Mouse (Mus musculus) CH12.LX (cell line): ENCODE measurements around the gene Cactin. TPM values are rescaled to one million over a fixed set of nuclear protein-coding genes. Genes with fewer than 3 reads are reported as not detected.

Experiments used
- DNase-seq: peaks from one replicate; pipeline ENCODE4 v3.0.0-alpha.2; 2013; ENCODE audit errors: extremely low read depth
- H3K27ac ChIP-seq: 2 replicates; pipeline ENCODE4 v1.5.1; 2012; ENCODE audit warnings: low read depth, mild to moderate bottlenecking, control low read depth, moderate library complexity; ENCODE audit not compliant: insufficient read depth
- H3K27me3 ChIP-seq: replicated peaks from 2 replicates; pipeline ENCODE3; 2012; ENCODE audit warnings: inconsistent platforms
- H3K36me3 ChIP-seq, 2 experiments: replicated peaks in 1 of 2; 2 replicates each; pipeline versions ENCODE3 to v1.6.1; 2012; ENCODE audit warnings: inconsistent platforms in 1 of 2, low read length in 1 of 2, mild to moderate bottlenecking in 1 of 2, mixed read lengths in 1 of 2, moderate library complexity in 1 of 2; ENCODE audit not compliant: control insufficient read depth in 1 of 2, insufficient read depth in 1 of 2
- H3K4me1 ChIP-seq, 2 experiments: 2 replicates each; pipeline ENCODE4 v1.6.1; 2012; ENCODE audit warnings: inconsistent platforms in 1 of 2, moderate library complexity in 1 of 2; ENCODE audit not compliant: insufficient read depth in 2 of 2, control insufficient read depth in 1 of 2
- H3K4me2 ChIP-seq: 2 replicates; pipeline ENCODE4 v1.6.1; 2012; ENCODE audit warnings: low read depth, mild to moderate bottlenecking, control low read depth; ENCODE audit not compliant: poor library complexity, insufficient read depth, severe bottlenecking
- H3K4me3 ChIP-seq, 3 experiments: fragments of 150-350 bp in 1 of 3; sonication (generic) in 1 of 3; replicated peaks in 1 of 3; 2 replicates each; pipeline versions ENCODE3 to v1.5.1; 2011 to 2012; ENCODE audit warnings: low read depth in 2 of 3, low read length in 2 of 3, mild to moderate bottlenecking in 2 of 3, moderate library complexity in 2 of 3, control low read depth in 1 of 3, improper control_type of control experiment in 1 of 3, inconsistent platforms in 1 of 3, mixed read lengths in 1 of 3; ENCODE audit not compliant: poor library complexity in 1 of 3
- H3K79me2 ChIP-seq: replicated peaks from 2 replicates; pipeline ENCODE4 v1.6.1; 2012; ENCODE audit warnings: mild to moderate bottlenecking, moderate library complexity; ENCODE audit not compliant: control insufficient read depth, poor library complexity, insufficient read depth, severe bottlenecking; ENCODE audit errors: extremely low read depth
- H3K9ac ChIP-seq: 2 replicates; pipeline ENCODE4 v1.6.1; 2012; ENCODE audit warnings: low read depth, mild to moderate bottlenecking, control low read depth, moderate library complexity; ENCODE audit not compliant: insufficient read depth
- H3K9me3 ChIP-seq: replicated peaks from 2 replicates; pipeline ENCODE3; 2012; ENCODE audit warnings: low read length, inconsistent platforms, mixed read lengths
- ETS1 ChIP-seq: conservative IDR thresholded peaks from 2 replicates; pipeline ENCODE4 v1.6.1; 2012; ENCODE audit warnings: low read depth, mild to moderate bottlenecking, inconsistent platforms, low read length, improper control_type of control experiment, moderate library complexity
- HCFC1 ChIP-seq: IDR thresholded peaks from 2 replicates; pipeline ENCODE4 v1.6.1; 2012; ENCODE audit warnings: low read depth, mild to moderate bottlenecking, inconsistent platforms, low read length, improper control_type of control experiment
- IRF4 ChIP-seq: IDR thresholded peaks from 2 replicates; pipeline ENCODE4 v1.6.1; 2014; ENCODE audit warnings: low read depth, mild to moderate bottlenecking, inconsistent platforms, low read length, improper control_type of control experiment
- JUN ChIP-seq: IDR thresholded peaks from 2 replicates; pipeline ENCODE4 v1.6.1; 2011; ENCODE audit warnings: low read depth, mild to moderate bottlenecking, low read length, improper control_type of control experiment, moderate library complexity; ENCODE audit not compliant: insufficient read depth
- JUND ChIP-seq: conservative IDR thresholded peaks from 2 replicates; pipeline ENCODE4 v1.6.1; 2011; ENCODE audit warnings: low read depth, low read length, improper control_type of control experiment
- MAX ChIP-seq: IDR thresholded peaks from 2 replicates; pipeline ENCODE4 v1.6.1; 2011; ENCODE audit warnings: low read length, improper control_type of control experiment
- MAZ ChIP-seq: IDR thresholded peaks from 2 replicates; pipeline ENCODE4 v1.6.1; 2012; ENCODE audit warnings: low read depth, mild to moderate bottlenecking, inconsistent platforms, low read length, improper control_type of control experiment, moderate library complexity
- MYC ChIP-seq: IDR thresholded peaks from 2 replicates; pipeline ENCODE4 v1.6.1; 2011; ENCODE audit warnings: low read depth, mild to moderate bottlenecking, improper control_type of control experiment, low read length
- POLR2A ChIP-seq: IDR thresholded peaks from 2 replicates; pipeline ENCODE4 v1.6.1; 2011; ENCODE audit warnings: low read depth, mild to moderate bottlenecking, improper control_type of control experiment, low read length
- POLR2AphosphoS2 ChIP-seq: IDR thresholded peaks from 2 replicates; pipeline ENCODE4 v1.6.1; 2011; ENCODE audit warnings: low read depth, low read length, improper control_type of control experiment
- RAD21 ChIP-seq: IDR thresholded peaks from 2 replicates; pipeline ENCODE4 v1.6.1; 2011; ENCODE audit warnings: low read depth, mild to moderate bottlenecking, low read length, improper control_type of control experiment, moderate library complexity
- SMC3 ChIP-seq: IDR thresholded peaks from 2 replicates; pipeline ENCODE4 v1.6.1; 2011; ENCODE audit warnings: low read depth, low read length, improper control_type of control experiment
- TCF12 ChIP-seq: IDR thresholded peaks from 2 replicates; pipeline ENCODE4 v1.6.1; 2014; ENCODE audit warnings: low read depth, mild to moderate bottlenecking, inconsistent platforms, low read length, improper control_type of control experiment
- UBTF ChIP-seq: IDR thresholded peaks from 2 replicates; pipeline ENCODE4 v1.6.1; 2012; ENCODE audit warnings: low read depth, mild to moderate bottlenecking, inconsistent platforms, low read length, improper control_type of control experiment, moderate library complexity
- USF1 ChIP-seq: IDR thresholded peaks from 2 replicates; pipeline ENCODE4 v1.6.1; 2014; ENCODE audit warnings: low read depth, mild to moderate bottlenecking, inconsistent platforms, low read length, improper control_type of control experiment
- ZKSCAN1 ChIP-seq: IDR thresholded peaks from 2 replicates; pipeline ENCODE4 v1.6.1; 2012; ENCODE audit warnings: low read depth, inconsistent platforms, low read length, improper control_type of control experiment, borderline replicate concordance
- dilution Hi-C: fragments of 300-500 bp; cut with MboI; formaldehyde crosslinking; loops from 2 replicates; pipeline ENCODE4 v1.14.3; 2020; ENCODE audit warnings: low sequenced_read_pairs; ENCODE audit not compliant: extremely low pct_unique_long_range_greater_than_20kb, extremely low pct_ligation_motif_present
- in situ Hi-C: fragments of 300-500 bp; cut with MboI; formaldehyde crosslinking; loops from 3 replicates; pipeline ENCODE4 v1.14.3; 2019; ENCODE audit warnings: low sequenced_read_pairs, low pct_ligation_motif_present, low pct_unique_long_range_greater_than_20kb, mixed read lengths
- polyA plus RNA-seq: library from polyadenylated mRNA; unstranded; fragments of >175 nt; gene quantifications from 2 replicates; pipeline ENCODE4 v1.2.1, GENCODE M21; 2012; ENCODE audit warnings: low read depth; ENCODE audit not compliant: insufficient read length
- total RNA-seq, 2 experiments: library from RNA; depleted of rRNA; stranded (reverse); fragments of 300-350 nt in 1 of 2; fragments of >200 nt in 1 of 2; gene quantifications; 2 replicates each; pipeline ENCODE4 v1.2.3; 2012 to 2014

Gene Cactin
- total and polyA plus RNA-seq, 3 experiments = 21.4 to 39.3 (median 34.6) TPM

DNA sequence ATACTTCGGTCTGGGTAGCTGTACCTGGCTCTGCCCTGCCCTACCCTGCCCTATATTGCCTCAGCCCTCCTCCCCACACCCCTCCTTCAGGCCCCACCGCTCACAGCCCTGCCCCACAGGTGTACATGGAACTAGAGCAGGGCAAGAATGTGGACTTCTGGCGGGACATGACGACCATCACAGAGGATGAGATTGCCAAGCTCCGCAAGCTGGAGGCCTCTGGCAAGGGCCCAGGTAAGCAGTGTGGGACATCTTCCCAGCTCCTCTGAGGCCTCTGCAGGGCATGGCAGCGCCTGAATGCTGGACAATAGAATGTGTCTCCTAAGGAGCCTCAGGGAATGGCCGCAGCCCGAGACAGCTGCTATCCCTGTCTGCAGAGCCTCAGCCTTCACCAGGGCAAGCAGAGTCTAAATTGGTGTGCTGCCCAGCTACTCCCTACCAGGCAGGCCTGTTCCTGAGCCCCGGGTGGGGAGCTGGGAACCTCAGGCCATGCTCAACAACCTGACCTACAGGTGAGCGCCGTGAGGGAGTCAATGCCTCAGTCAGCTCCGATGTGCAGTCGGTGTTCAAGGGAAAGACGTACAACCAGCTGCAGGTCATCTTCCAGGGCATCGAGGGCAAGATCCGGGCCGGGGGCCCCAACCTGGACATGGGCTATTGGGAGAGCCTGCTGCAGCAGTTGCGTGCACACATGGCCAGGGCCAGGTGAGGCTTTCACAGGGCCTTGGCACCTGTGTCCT is 3.1 kb downstream of the Cactin start:
- peaks cover 9 to 32% of the 10 kb centered on the region in 2 experiments; a peak in 3 of 4 replicates for H3K4me1 ChIP-seq
- no peaks in the 10 kb centered on the region for H3K27me3 ChIP-seq
- H3K9ac ChIP-seq = no peak overlapping the region
- in situ Hi-C loops = no loop called here
- dilution Hi-C loops = no loop called here
- H3K79me2 ChIP-seq = peaks cover 15% of the 10 kb centered on the region
- no peaks in the 10 kb centered on the region for H3K9me3 ChIP-seq
- H3K4me2 ChIP-seq = no peak overlapping the region
- no peak overlapping the region for H3K27ac ChIP-seq
- H3K36me3 ChIP-seq = peaks cover 52 to 72% of the 10 kb centered on the region in 2 experiments
- DNase-seq = no peak
- H3K4me3 ChIP-seq = no peak overlapping the region
- TF ChIP-seq MAZ (no peak), MYC (no peak), TCF12 (no peak), POLR2AphosphoS2 (no peak), ETS1 (no peak), IRF4 (no peak), SMC3 (no peak), RAD21 (no peak), JUND (no peak), USF1 (no peak), POLR2A (no peak), JUN (no peak), UBTF (no peak)

DNA sequence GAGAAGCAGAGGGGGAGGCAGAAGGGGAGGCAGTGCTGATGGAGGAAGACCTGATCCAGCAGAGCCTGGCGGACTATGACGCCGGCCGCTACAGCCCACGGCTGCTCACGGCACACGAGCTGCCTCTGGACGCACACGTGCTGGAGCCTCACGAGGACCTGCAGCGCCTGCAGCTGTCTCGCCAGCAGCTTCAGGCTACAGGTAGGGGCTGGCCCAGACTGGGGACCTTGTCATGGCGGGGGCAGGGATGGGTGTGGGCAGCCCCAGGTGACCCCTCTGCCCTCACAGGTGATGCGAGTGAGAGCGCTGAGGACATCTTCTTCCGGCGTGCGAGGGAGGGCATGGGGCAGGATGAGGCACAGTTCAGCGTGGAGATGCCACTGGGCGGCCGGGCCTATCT is 4.3 kb downstream of the Cactin start:
- Histone ChIP-seq H3K9ac (no peak overlapping the region), H3K4me1 (peaks cover 4 to 34% of the 10 kb centered on the region in 2 experiments; a peak in 3 of 4 replicates), H3K27ac (no peak overlapping the region), H3K36me3 (peaks cover 52 to 74% of the 10 kb centered on the region in 2 experiments), H3K4me3 (no peak overlapping the region), H3K79me2 (peaks cover 15% of the 10 kb centered on the region), H3K9me3 (no peaks in the 10 kb centered on the region), H3K27me3 (no peaks in the 10 kb centered on the region), H3K4me2 (no peak overlapping the region)
- DNase-seq = no peak
- dilution Hi-C loops (no loop called here), in situ Hi-C loops (no loop called here)
- TF ChIP-seq HCFC1 (no peak), MAX (no peak), ZKSCAN1 (no peak)
